Mouse (Mus musculus) left cerebral cortex, postnatal 25 days (tissue): ENCODE measurements around the gene Bmper. TPM values are rescaled to one million over a fixed set of nuclear protein-coding genes. Genes with fewer than 3 reads are reported as not detected.
A peak's percentile ranks its signal among the peaks of the same experiment; 100 is the strongest.

Experiments used
- DNase-seq, 2 experiments: peaks; one replicate each; pipeline ENCODE4 v3.0.0; 2022; ENCODE audit warnings: low spot score in 2 of 2, mixed read lengths in 1 of 2
- intact Hi-C: fragments of 180-260 bp; cut with DNase I; formaldehyde crosslinking; loops from one replicate; pipeline ENCODE4 v1.15.1; 2025
- total RNA-seq, 2 experiments: library from RNA; stranded (reverse); gene quantifications; 2 replicates each; pipeline ENCODE4 v1.2.3; 2021

Gene Bmper
- total RNA-seq, 2 experiments from 2014 or later, result 7.3 to 9.8 TPM

DNA sequence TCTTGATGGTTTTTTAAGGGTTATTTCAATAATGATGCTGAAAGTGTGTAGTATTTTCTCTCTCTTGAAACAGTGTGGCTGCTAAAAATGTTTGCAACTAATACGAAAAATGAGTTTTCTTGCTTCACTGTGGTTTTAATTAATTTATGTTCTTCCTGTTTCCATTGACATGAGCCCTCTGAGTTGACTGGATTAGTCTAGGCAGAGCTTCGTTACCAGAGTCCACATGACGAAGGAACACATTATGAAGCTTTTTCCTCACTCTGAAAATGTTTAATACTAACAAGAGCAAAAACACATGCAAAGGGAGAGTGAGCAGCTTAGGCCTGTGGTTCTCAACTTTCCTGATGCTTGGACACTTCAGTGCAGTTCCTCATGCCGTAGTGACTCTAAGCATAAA lies 53.4 kb downstream of the Bmper start:
- intact Hi-C loops, result no loop called here
- DNase-seq, result no peak

DNA sequence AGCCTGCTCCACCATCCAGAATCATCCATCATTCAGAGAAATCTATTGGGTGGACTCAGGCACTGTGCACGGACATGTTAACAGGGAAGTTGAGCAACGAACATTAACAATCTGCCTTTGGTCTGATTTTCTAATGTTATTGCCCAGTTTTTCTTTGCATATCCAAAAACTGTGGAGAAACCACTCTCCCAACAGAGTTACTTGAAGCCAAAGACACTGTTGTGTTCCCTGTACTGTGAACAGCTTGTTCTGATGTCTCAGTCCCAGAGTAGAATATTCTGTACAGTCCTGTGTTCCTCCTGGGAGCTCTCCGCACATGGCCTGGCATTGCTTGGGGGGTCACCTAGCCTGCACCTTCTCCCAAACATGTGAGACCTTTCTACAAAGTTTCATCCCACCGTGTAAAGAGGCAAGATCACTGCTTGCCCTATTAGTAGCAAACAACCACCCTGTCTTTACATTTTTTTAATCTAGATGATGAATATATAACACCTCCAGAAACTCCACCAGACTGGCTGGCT lies 62.1 kb downstream of the Bmper start:
- intact Hi-C loops, result no loop called here
- peak in 1 of 2 experiments; percentile 29 for DNase-seq

DNA sequence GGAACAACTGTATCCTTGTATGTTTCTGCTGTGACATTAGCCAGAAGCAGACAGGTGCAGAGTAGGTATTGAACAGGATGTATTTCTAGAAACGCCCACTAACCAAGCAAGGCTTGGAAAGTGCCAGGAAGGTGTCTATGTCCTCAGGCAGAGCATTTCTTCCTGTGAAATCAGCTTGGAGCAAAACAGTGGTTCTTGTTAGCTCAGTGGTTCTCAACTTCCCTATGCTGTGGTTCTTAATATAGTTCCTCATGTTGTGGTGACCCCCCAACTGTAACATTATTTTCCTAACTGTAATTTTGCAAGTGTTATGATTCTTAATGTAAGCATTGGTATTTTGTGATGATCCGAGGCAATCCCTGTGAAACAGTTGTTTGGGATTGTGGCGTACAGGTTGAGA lies 70.7 kb downstream of the Bmper start:
- intact Hi-C loops, result no loop called here
- DNase-seq, result no peak

- intact Hi-C loops, result no loop called here
- DNase-seq, result no peak
Observed at GRCm38 (mm10) chr9:23295569-23295968, 72.7 kb downstream of the Bmper start.

DNA sequence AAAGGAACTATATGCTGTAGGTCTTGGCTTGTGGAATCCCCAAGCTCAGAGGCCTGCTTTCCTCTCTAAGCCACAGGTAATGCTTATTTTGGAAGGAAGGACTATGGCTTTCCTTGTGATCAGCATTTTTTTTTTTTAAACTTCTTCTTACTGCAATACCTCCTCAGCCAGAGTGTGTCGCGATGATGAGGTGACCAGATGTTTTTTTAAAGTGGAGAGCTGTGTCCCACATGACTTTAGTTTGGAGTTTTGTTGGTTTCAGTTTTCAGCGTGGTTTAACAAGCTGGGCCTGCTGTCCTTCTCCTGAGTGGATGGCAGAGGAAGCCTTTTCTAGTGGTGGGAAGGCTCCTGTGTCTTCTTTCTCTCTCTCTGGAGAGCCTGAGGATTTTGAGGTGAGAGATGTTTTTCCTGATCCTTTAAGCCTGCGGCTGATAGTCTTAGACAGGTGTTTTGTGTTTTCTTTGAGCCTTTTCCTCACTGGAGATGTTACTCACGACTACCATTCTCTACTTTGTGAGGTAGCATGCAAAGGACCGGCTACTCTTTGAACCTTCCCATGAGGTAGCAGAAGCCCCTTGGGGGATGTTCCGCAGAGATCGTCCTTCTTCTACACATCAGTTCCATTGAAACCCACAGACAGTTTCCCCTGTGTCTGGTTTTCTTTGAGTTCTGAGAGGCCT lies 74.8 kb downstream of the Bmper start:
- intact Hi-C loops, result no loop called here
- DNase-seq, result no peak

GRCm38 (mm10) chr9:23300376-23300775 lies 77.5 kb downstream of the Bmper start:
- intact Hi-C loops, result no loop called here
- DNase-seq, result no peak

GRCm38 (mm10) chr9:23305681-23306080 lies 82.8 kb downstream of the Bmper start:
- DNase-seq, result no peak
- intact Hi-C loops, result no loop called here

GRCm38 (mm10) chr9:23306226-23306625 lies 83.3 kb downstream of the Bmper start:
- DNase-seq, result no peak
- intact Hi-C loops, result no loop called here

DNA sequence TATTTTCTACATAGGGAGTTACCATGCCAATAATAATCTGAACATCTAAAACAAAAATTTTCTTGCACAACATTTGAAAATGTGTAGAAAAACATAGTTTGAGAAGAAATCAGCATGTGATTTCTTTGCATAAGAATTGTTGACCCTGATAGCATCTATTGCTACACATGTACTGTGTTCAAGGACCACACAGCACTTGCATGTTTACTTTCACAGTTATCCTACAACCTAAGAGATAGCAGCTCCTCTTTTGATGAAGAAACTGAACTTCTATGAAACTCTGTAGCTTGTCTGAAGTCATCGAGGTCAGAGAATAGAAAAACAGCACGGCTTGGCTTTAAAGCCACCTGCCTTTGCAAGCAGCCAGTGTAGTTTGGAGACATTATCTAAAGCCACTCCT lies 85.0 kb downstream of the Bmper start:
- no peak for DNase-seq
- intact Hi-C loops, result no loop called here

- intact Hi-C loops, result no loop called here
- DNase-seq, result no peak
Observed at GRCm38 (mm10) chr9:23310953-23311352, 88.1 kb downstream of the Bmper start.

DNA sequence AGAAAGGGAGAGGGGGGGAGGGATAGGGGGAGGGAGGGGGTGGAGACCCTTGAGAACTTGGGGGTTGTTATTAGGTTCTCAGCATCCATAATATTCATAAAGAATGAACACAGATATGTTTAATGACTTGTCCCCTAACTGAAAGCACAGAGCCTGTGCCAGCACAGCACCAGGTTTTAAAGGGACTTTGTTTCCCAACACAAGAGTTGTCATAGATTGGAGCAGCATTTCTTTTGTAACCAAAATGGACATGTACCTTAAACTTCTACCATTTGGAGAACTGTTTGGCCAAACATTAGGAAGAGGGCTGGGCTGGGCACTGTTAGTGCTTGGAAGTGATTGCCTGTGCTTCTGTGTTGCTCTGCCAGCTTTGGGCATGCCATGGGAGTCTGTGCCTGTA lies 89.1 kb downstream of the Bmper start:
- intact Hi-C loops, result no loop called here
- no peak for DNase-seq

GRCm38 (mm10) chr9:23312877-23313276 lies 90.0 kb downstream of the Bmper start:
- intact Hi-C loops, result no loop called here
- DNase-seq, result peak in 1 of 2 experiments; percentile 5

- no peak for DNase-seq
- intact Hi-C loops, result no loop called here
Observed at GRCm38 (mm10) chr9:23315631-23316330, 92.9 kb downstream of the Bmper start.

DNA sequence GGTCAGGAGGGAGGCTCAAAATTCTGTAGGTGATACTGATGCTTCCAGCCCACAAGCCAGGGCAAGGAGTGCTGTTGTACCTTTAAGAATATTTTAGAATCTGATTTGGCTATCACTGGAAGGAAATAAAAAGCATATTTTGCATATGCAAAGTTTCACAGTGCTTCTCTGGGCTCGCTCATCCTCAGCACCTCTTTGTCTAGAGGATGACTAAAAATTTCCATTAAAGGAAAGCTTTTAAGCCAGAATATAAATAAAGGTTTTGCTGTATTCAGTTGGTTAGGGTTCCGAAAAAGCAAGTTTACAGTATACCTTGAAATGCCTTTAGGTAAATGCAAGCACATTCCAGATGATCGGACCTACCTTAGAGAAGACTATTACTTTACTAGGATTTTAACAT lies 105.0 kb downstream of the Bmper start:
- intact Hi-C loops, result no loop called here

GRCm38 (mm10) chr9:23333041-23333622 lies 110.3 kb downstream of the Bmper start:
- intact Hi-C loops, result no loop called here

More for the DNA sequence above, 105.0 kb downstream of the Bmper start:
- no peak for DNase-seq

DNA sequence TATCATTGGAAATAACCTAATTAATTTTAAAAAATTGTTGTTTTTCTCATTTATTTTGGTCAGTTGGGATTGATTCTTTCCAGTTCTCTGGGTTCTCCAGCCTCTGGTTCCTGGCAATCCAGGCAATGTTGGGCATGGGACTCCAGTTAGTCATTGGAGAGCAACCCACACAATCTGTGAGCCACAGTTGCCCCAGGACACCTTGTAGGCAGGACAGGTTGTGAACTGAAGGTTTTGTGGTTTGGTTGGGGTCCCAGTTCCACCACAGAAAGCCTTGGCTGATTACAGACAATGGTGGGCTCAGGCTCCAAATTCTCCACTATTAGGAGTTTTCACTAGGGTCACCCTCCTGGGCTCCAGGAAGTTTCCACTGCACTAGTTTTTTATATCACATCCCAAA lies 117.7 kb downstream of the Bmper start:
- DNase-seq, result no peak
- intact Hi-C loops, result no loop called here

More at GRCm38 (mm10) chr9:23333041-23333622, 110.3 kb downstream of the Bmper start:
- DNase-seq, result no peak

DNA sequence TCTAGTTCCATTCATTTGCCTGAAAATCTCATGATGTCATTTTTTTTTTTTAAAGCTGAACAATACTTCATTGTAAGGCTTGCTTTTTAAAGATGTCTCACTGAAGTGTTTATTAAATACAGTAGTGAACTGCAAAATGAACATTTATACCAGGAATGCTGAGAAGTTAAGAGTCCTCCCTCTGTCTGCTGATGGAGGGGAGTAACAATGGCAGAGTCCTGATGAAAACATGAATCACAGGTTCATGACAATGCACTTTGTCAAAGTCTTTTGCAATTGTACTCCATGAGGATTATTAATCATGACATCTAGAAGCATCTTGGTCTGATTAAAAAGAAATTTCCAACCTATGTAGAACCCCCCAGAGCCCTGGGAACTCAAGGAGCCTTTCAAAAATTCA lies 118.4 kb downstream of the Bmper start:
- DNase-seq, result no peak
- intact Hi-C loops, result no loop called here

GRCm38 (mm10) chr9:23344353-23344752 lies 121.5 kb downstream of the Bmper start:
- intact Hi-C loops, result no loop called here
- no peak for DNase-seq

- intact Hi-C loops, result no loop called here
- DNase-seq, result no peak
Observed at GRCm38 (mm10) chr9:23345093-23345844, 122.4 kb downstream of the Bmper start.

DNA sequence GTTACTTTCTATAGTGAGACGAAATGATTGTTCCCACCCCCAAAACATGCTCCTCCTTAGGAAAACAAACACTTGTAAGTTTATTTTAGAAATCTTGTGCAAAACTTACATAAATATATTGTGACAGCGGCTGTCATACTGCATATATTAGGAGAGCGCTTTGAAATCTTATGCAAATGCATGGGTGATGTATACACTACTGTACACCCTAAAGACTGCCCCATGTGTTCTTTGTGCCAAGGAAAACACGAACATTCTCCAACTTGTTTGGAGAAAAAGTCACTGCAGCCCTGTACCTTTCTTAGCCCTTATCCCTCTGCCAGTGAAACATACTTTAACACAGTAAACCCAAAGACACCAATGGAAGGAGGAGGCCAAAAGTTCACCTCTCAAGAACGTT lies 126.7 kb downstream of the Bmper start:
- intact Hi-C loops, result no loop called here

More for the DNA sequence above, 126.7 kb downstream of the Bmper start:
- no peak for DNase-seq
